Mouse (Mus musculus): ENCODE results near the gene Zfp738. TPM values are rescaled to one million over a fixed set of nuclear protein-coding genes. Genes with fewer than 3 reads are reported as not detected.
"Not testable (repeated sequence)": the region's sequence is repeated elsewhere in the genome, so short reads cannot be mapped to it uniquely, and the experiment has no call there.

Zfp738 gene
- polyA plus RNA-seq, 1 experiment from 2014 or later, result 1.8 TPM

DNA sequence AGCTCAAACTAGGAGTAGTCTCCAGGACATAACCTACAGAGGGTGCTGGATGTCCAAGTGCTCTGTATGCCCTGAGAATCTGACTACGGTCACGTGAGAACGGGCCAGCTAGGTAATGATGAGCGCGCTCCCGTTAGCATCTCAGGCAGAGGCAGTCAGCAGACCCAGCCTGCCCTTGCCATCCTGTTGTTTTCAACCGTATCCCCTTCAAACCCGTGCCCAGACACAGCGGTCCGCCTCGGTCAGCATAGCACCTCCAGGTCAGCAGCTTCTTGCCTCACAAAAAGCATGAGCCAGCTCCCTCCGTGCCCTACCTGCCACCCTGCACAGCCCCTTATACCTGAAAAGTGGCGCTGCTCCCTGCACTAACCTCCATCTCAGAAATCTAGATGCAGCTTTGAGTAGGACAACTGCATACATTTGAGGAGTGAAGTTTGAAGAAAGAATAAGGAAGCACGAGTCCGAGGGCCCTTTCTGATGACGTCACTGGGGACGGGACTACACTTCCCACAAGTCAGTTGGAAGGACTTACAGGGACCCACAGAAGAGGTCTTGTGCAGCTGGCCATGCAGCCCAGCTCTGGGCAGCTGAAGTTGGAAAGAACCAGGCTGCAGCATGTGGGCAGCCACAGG, 37.1 kb upstream of the Zfp738 start:
- ATAC-seq (peak; percentile 95), DNase-seq (peak; percentile 86)
- H3K4me3 ChIP-seq (ENCODE audit: low read depth, low read length), result peak overlapping the region; percentile 61
- no peak overlapping the region for H3K27ac ChIP-seq (ENCODE audit: low read depth)
- H3K27me3 ChIP-seq (ENCODE audit: insufficient read depth, low read length), result no peaks in the 10 kb centered on the region
- WGBS (ENCODE audit: insufficient replicate concordance), result under 1% methylated on average over 17 of the region's 17 CpGs
- H3K9me3 ChIP-seq (ENCODE audit: low read length), result no peaks in the 10 kb centered on the region
- peak overlapping the region; percentile 60 for H3K4me2 ChIP-seq (ENCODE audit: low read depth, low read length)
- H3K4me1 ChIP-seq (ENCODE audit: insufficient read depth), result peaks cover 5% of the 10 kb centered on the region; the same call in 1 of the 2 replicates
- peak overlapping the region; percentile 60 for H3K9ac ChIP-seq (replicated peaks)
- H3K36me3 ChIP-seq (replicated peaks; ENCODE audit: insufficient read depth, low read length), result no peaks in the 10 kb centered on the region
- TF ChIP-seq EP300 (IDR thresholded peaks at IDR 0.05; ENCODE audit: low read depth) (0 out of 2 replicates have a peak, but pooled peaks have one; percentile 32), CTCF (IDR thresholded peaks at IDR 0.05; ENCODE audit: low read depth) (no peak)

DNA sequence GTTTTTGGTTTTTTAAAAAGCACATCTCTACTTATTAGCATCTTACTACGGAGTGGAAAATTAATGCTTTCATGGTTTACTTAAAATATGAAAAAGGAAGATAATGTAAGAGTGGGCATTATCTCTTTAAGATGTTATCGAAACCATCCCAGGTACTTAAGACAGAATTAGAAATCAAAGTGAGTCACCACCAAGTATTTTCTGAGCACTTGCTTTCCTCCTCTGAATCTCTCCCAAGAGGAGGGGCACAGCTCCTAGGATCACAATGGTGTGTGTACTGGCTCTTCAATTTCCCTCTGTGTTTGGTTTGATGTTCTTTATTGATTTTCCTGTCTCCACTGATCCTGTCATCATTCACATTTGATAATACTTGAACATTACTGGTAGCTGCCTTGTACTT, 3.0 kb downstream of the Zfp738 start:
- not testable (repeated sequence) for H3K27me3 ChIP-seq (ENCODE audit: insufficient read depth, low read length); H3K9me3 ChIP-seq (ENCODE audit: low read length); H3K36me3 ChIP-seq (replicated peaks; ENCODE audit: insufficient read depth, low read length); H3K27ac ChIP-seq (ENCODE audit: low read depth); ATAC-seq; DNase-seq; H3K4me1 ChIP-seq (ENCODE audit: insufficient read depth)
- WGBS (ENCODE audit: insufficient replicate concordance), result 60% methylated on average over 2 of the region's 2 CpGs
- Histone ChIP-seq H3K4me2 (ENCODE audit: low read depth, low read length) (peak overlapping the region; percentile 72; the same call in 1 of the 2 replicates), H3K9ac (replicated peaks) (peak overlapping the region; percentile 86; the same call in 1 of the 2 replicates), H3K4me3 (ENCODE audit: low read depth, low read length) (peak overlapping the region; percentile 79)

DNA sequence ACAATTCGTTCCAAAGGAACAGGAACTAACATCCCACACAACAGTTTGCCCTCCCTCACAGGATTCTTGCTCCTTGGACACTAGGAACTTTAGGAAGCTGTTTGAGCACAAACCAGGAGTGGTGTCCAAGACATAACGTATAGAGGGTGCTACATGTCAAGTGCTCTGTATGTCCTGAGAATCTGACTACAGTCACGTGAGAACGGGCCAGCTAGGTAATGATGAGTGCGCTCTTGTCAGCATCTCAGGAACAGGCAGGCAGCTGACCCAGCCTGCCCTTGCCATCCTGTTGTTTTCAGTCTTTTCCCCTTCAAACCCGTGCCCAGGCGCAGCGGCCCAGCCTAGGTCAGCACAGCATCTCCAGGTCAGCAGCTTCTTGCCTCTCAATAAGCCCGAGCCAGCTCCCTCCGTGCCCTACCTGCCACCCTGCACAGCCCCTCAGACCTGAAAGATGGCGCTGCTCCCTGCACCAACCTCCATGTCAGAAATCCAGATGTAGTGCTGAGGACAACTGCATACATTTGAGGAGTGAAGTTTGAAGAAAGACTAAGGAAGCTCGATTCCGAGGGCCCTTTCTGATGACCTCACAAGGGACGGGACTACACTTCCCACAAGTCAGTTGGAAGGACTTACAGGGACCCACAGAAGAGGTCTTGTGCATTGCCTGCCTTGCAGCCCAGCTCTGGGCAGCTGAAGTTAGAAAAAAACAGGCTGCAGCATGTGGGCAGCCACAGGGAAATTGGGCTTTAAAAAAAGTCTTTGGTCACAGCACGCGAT, 3.7 kb downstream of the Zfp738 start:
- peak; percentile 100 for ATAC-seq
- 9% methylated on average over 16 of the region's 16 CpGs for WGBS (ENCODE audit: insufficient replicate concordance)
- not testable (repeated sequence) for H3K9me3 ChIP-seq (ENCODE audit: low read length); H3K4me1 ChIP-seq (ENCODE audit: insufficient read depth); H3K36me3 ChIP-seq (replicated peaks; ENCODE audit: insufficient read depth, low read length); H3K27me3 ChIP-seq (ENCODE audit: insufficient read depth, low read length)
- H3K4me3 ChIP-seq (ENCODE audit: low read depth, low read length), result peak overlapping the region; percentile 79
- peak; percentile 22; the same call in 1 of the 2 replicates for TF ChIP-seq CTCF (IDR thresholded peaks at IDR 0.05; ENCODE audit: low read depth)
- 0 out of 2 replicates have a peak overlapping the region, but pooled peaks have one; percentile 11 for H3K27ac ChIP-seq (ENCODE audit: low read depth)
- peak overlapping the region; percentile 86 for H3K9ac ChIP-seq (replicated peaks)
- peak overlapping the region; percentile 72 for H3K4me2 ChIP-seq (ENCODE audit: low read depth, low read length)
- peak; percentile 78 for DNase-seq

DNA sequence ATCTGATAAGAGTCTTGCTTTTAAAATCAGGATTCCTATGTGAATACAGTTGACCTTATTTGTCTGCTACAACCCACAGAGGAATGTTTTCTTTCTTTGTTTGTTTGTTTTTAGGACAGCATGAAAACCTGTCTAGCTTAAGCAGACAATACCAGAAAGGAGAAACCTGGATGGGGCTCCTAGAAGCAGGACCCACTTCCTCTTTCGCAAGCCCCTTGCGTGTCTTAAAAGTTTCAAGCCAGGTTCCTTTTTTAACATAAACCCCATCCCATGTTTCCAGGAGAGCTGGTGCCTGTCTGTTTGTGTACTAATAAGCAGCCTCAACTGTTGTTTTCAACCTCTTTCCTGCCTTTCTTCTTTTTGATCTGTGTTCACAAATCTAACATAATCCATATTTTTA, 12.0 kb downstream of the Zfp738 start:
- Histone ChIP-seq H3K27me3 (ENCODE audit: insufficient read depth, low read length) (no peaks in the 10 kb centered on the region), H3K9ac (replicated peaks) (no peak overlapping the region), H3K27ac (ENCODE audit: low read depth) (no peak overlapping the region), H3K4me2 (ENCODE audit: low read depth, low read length) (no peak overlapping the region), H3K36me3 (replicated peaks; ENCODE audit: insufficient read depth, low read length) (no peaks in the 10 kb centered on the region; the same call in 1 of the 2 replicates), H3K9me3 (ENCODE audit: low read length) (no peaks in the 10 kb centered on the region), H3K4me3 (ENCODE audit: low read depth, low read length) (no peak overlapping the region), H3K4me1 (ENCODE audit: insufficient read depth) (peaks cover 2% of the 10 kb centered on the region; the same call in 1 of the 2 replicates)
- WGBS (ENCODE audit: insufficient replicate concordance), result 43% methylated on average over 2 of the region's 2 CpGs
- no peak for TF ChIP-seq CTCF (IDR thresholded peaks at IDR 0.05; ENCODE audit: low read depth)
- no peak for TF ChIP-seq EP300 (IDR thresholded peaks at IDR 0.05; ENCODE audit: low read depth)
- DNase-seq, result no peak
- ATAC-seq, result no peak

DNA sequence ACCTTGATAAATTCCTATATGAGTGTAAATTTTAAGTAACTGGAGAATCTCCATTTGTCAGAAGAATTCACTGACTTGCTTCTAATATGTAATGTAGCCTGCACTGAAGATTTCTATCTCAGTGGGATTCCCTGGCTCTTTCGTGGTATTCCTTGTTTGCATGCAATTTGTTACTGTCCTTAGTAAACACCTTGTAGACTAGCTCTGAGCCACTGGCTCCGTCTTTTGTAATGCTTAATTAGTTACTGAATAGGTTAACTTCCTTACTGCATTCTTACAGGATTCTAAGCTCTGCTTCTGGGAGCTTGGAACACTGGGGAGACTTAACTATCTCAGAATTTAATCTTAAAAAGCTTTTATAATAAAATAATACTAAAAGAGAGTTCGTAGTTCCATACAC, 34.4 kb downstream of the Zfp738 start:
- Histone ChIP-seq H3K9me3 (ENCODE audit: low read length) (no peaks in the 10 kb centered on the region), H3K4me2 (ENCODE audit: low read depth, low read length) (no peak overlapping the region), H3K36me3 (replicated peaks; ENCODE audit: insufficient read depth, low read length) (no peaks in the 10 kb centered on the region), H3K9ac (replicated peaks) (no peak overlapping the region), H3K27ac (ENCODE audit: low read depth) (no peak overlapping the region), H3K4me3 (ENCODE audit: low read depth, low read length) (no peak overlapping the region), H3K27me3 (ENCODE audit: insufficient read depth, low read length) (no peaks in the 10 kb centered on the region), H3K4me1 (ENCODE audit: insufficient read depth) (no peaks in the 10 kb centered on the region)
- DNase-seq, result no peak
- 45% methylated on average over 3 of the region's 3 CpGs for whole genome bisulfite sequencing (ENCODE audit: insufficient replicate concordance)
- no peak for ATAC-seq
- TF ChIP-seq CTCF (IDR thresholded peaks at IDR 0.05; ENCODE audit: low read depth), result no peak
- TF ChIP-seq EP300 (IDR thresholded peaks at IDR 0.05; ENCODE audit: low read depth), result no peak

DNA sequence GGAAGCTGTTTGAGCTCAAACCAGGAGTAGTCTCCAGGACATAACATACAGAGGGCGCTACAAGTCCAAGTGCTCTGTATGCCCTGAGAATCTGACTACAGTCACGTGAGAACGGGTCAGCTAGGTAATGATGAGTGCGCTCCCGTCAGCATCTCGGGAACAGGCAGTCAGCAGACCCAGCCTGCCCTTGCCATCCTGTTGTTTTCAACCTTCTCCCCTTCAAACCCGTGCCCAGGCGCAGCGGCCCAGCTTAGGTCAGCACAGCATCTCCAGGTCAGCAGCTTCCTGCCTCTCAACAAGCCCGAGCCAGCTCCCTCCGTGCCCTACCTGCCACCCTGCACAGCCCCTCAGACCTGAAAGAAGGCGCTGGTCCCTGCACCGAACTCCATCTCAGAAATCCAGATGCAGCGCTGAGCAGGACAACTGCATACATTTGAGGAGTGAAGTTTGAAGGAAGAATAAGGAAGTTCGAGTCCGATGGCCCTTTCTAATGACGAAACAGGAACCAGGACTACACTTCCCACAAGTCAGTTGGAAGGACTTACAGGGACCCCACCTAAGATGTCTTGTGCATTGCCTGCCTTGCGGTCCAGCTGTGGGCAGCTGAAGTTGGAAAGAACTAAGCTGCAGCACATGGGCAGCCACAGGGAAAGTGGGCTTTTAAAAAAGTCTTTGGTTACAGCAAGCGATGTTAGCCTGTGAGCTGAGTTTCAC, 49.4 kb downstream of the Zfp738 start, which contains the start of the genes Gm49345 and Zfp729a:
TSS of gene Gm49345 (minus strand) at position 476 of the 714 bp plus-strand sequence.
TSS of gene Zfp729a (minus strand) at position 498 of the 714 bp plus-strand sequence.
- Histone ChIP-seq H3K27me3 (ENCODE audit: insufficient read depth, low read length) (no peaks in the 10 kb centered on the region), H3K9ac (replicated peaks) (peak within 1 kb of the TSS; percentile 84), H3K27ac (ENCODE audit: low read depth) (peak within 1 kb of the TSS; percentile 77), H3K4me1 (ENCODE audit: insufficient read depth) (no peaks in the 10 kb centered on the region), H3K9me3 (ENCODE audit: low read length) (no peaks in the 10 kb centered on the region), H3K4me3 (ENCODE audit: low read depth, low read length) (peak within 1 kb of the TSS; percentile 89), H3K36me3 (replicated peaks; ENCODE audit: insufficient read depth, low read length) (no peaks in the 10 kb centered on the region), H3K4me2 (ENCODE audit: low read depth, low read length) (peak within 1 kb of the TSS; percentile 59)
- TF ChIP-seq EP300 (IDR thresholded peaks at IDR 0.05; ENCODE audit: low read depth), result no peak; the same call in 1 of the 2 replicates
- TF ChIP-seq CTCF (IDR thresholded peaks at IDR 0.05; ENCODE audit: low read depth), result peak; percentile 74
- ATAC-seq (peak; percentile 99), DNase-seq (peak; percentile 78)
- under 1% methylated on average over 19 of the region's 19 CpGs for WGBS (ENCODE audit: insufficient replicate concordance)

Measured in liver, postnatal 0 days (tissue).